15 mouse cellular contexts compared by ENCODE assay signal in the genomic region with DNA sequence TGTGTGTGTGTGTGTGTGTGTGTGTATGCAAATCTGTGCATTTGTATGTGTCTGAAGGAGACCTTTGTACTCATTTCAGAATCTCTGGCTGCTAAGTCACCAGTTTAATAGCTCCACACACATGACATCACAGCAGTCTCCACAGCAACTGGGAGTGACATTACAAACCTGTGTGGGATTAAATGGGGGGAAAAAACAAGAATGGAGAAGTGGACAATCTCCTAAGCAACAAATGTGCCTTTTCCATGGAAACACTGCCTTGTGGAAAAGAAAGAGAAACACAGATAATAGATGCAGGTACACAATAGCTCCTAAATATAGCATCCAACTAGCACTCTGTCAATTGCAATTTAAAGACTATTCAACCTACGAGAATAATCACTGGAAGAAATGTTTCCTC.
DNase-seq lines count a peak whose midpoint lies in the region; ATAC-seq lines count a peak whose summit lies in the region.
"Had no signal": no experiment of that assay in that cellular context is flagged by ENCODE, and none has a peak within 500 bp of the region (broad histone marks: within the 10 kb centered on the region; RNA-seq: fewer than 3 reads in every experiment).

No protein-coding gene starts in this region.

- no peaks in the 10 kb centered on the region for H3K9me3 ChIP-seq in forebrain, embryonic 16.5 days (ENCODE audit: control insufficient read depth, low read length)
- H3K9me3 ChIP-seq in neural tube, embryonic 11.5 days (ENCODE audit: control insufficient read depth, low read length): no peaks in the 10 kb centered on the region
- H3K9me3 ChIP-seq: heart, embryonic 15.5 days; limb, embryonic 10.5 days; liver, embryonic 13.5 days had no signal

- H3K9ac ChIP-seq in forebrain, embryonic 16.5 days (replicated peaks; ENCODE audit: low read depth, low read length): no peak overlapping the region
- H3K9ac ChIP-seq in neural tube, embryonic 11.5 days (ENCODE audit: low read length): no peak overlapping the region
- H3K9ac ChIP-seq: heart, embryonic 15.5 days; liver, embryonic 13.5 days had no signal

- H3K27ac ChIP-seq in forebrain, embryonic 16.5 days (ENCODE audit: low read length): no peak overlapping the region
- H3K27ac ChIP-seq in neural tube, embryonic 11.5 days (ENCODE audit: low read depth, low read length): no peak overlapping the region
- H3K27ac ChIP-seq: heart, embryonic 15.5 days; limb, embryonic 10.5 days; liver, embryonic 13.5 days had no signal

- intact Hi-C loops in left cerebral cortex, postnatal 10 days (cut with DNase I): no loop called here

- ATAC-seq in forebrain, embryonic 16.5 days: peak; percentile 67
- ATAC-seq in neural tube, embryonic 11.5 days (ENCODE audit: insufficient read depth, low FRiP score, low TSS enrichment): peak; percentile 93

- peak; percentile 77 for DNase-seq in embryo, embryonic 10.5 days (ENCODE audit: low spot score)
- DNase-seq in mesoderm, embryonic 11.5 days (ENCODE audit: low read depth, low spot score): peak; percentile 79
- DNase-seq in neural tube, embryonic 11.5 days (ENCODE audit: low spot score): peak; percentile 57
- DNase-seq in left cerebral cortex, postnatal 10 days (ENCODE audit: extremely low spot score in 1 of 2, low spot score in 2 of 2): no peak
- no peak for DNase-seq in right cerebral cortex, adult 18-20 months
- DNase-seq in adrenal gland, postnatal 10 days: no peak
- no peak for DNase-seq in urinary bladder, postnatal 14 days (ENCODE audit: low spot score)
- DNase-seq: adrenal gland, postnatal 25 days; cerebellum, postnatal 36 days; gastrocnemius, postnatal 36 days; liver, embryonic 13.5 days; lung, postnatal 10 days had no signal

- H3K4me1 ChIP-seq in forebrain, embryonic 16.5 days (replicated peaks; ENCODE audit: control insufficient read depth, insufficient read depth, low read length): no peaks in the 10 kb centered on the region
- no peaks in the 10 kb centered on the region for H3K4me1 ChIP-seq in neural tube, embryonic 11.5 days (ENCODE audit: control insufficient read depth, insufficient read depth, low read length)
- H3K4me1 ChIP-seq: heart, embryonic 15.5 days; liver, embryonic 13.5 days had no signal

- WGBS in forebrain, embryonic 16.5 days: 10% methylated on average over 1 of the region's 1 CpGs
- WGBS in neural tube, embryonic 11.5 days: 31% methylated on average over 1 of the region's 1 CpGs

- H3K4me3 ChIP-seq in forebrain, embryonic 16.5 days (replicated peaks; ENCODE audit: low read length): no peak overlapping the region
- H3K4me3 ChIP-seq in neural tube, embryonic 11.5 days (ENCODE audit: low read depth, low read length): no peak overlapping the region
- H3K4me3 ChIP-seq: heart, embryonic 15.5 days; limb, embryonic 10.5 days; liver, embryonic 13.5 days had no signal

- H3K27me3 ChIP-seq in forebrain, embryonic 16.5 days (replicated peaks; ENCODE audit: control insufficient read depth, insufficient read depth, low read length): no peaks in the 10 kb centered on the region
- H3K27me3 ChIP-seq in neural tube, embryonic 11.5 days (ENCODE audit: control insufficient read depth, insufficient read depth, low read length): no peaks in the 10 kb centered on the region
- H3K27me3 ChIP-seq: heart, embryonic 15.5 days; liver, embryonic 13.5 days had no signal

- H3K36me3 ChIP-seq in forebrain, embryonic 16.5 days (ENCODE audit: control insufficient read depth, insufficient read depth): no peaks in the 10 kb centered on the region
- H3K36me3 ChIP-seq in neural tube, embryonic 11.5 days (ENCODE audit: control insufficient read depth, insufficient read depth, low read length): no peaks in the 10 kb centered on the region
- H3K36me3 ChIP-seq: heart, embryonic 15.5 days; limb, embryonic 10.5 days; liver, embryonic 13.5 days had no signal

- H3K4me2 ChIP-seq in forebrain, embryonic 16.5 days (ENCODE audit: low read length): no peak overlapping the region
- no peak overlapping the region for H3K4me2 ChIP-seq in neural tube, embryonic 11.5 days (ENCODE audit: low read depth)
- H3K4me2 ChIP-seq: heart, embryonic 15.5 days; liver, embryonic 13.5 days had no signal

Comparison
In these comparisons a context has a peak if more than half of its experiments do, and no peak if none do; other contexts are left out.
1. DNase-seq: peak in embryo, embryonic 10.5 days (single experiment), mesoderm, embryonic 11.5 days (single experiment) and neural tube, embryonic 11.5 days (single experiment); none in left cerebral cortex, postnatal 10 days (0 of 2), right cerebral cortex, adult 18-20 months (single experiment), adrenal gland, postnatal 10 days (single experiment) and urinary bladder, postnatal 14 days (single experiment).